Mouse (Mus musculus): ENCODE data around the gene Alpl.

DNA sequence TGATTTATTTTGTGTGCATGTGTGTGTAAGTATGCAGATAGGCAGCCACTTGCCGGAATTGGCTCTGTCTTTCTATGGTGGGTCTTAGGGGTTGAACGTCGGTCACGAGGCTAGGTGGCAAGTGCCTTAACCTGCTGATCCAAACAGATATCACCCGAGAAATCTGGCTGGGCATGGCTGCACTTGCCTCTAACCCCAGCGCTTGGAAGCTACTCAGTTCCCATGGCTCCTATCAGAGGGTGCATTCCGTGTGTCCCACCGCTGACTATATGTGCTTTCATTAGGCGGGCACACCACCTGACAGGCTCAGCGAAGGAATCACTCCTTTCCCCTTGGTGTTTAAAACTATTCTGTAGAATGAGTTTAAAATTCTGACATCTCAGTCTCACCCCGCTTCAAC, 35.4 kb upstream of the Alpl start:
- TF ChIP-seq CTCF (IDR thresholded peaks at IDR 0.05; ENCODE audit: extremely low read depth, insufficient read depth, insufficient read length, insufficient replicate concordance) (no peak), POLR2A (IDR thresholded peaks at IDR 0.05; ENCODE audit: low read depth, low read length) (no peak)

Measured in spleen, adult 2 months (tissue).